Mouse (Mus musculus): ENCODE measurements around the gene Faxc. TPM values are rescaled to one million over a fixed set of nuclear protein-coding genes. Genes with fewer than 3 reads are reported as not detected.

Gene Faxc
- polyA plus RNA-seq (2012; rRNA removed), result 0.94 and 1.7 TPM in 2 replicates

GRCm38 (mm10) chr4:21930971-21931771 lies at the start of gene Faxc:
Faxc (plus strand) TSS chr4:21931329.
- WGBS, result 1% methylated on average over 83 of the region's 83 CpGs
- no peak for DNase-seq (ENCODE audit: low read depth, low spot score)

- WGBS, result 94% methylated on average over 6 of the region's 6 CpGs
- no peak for DNase-seq (ENCODE audit: low read depth, low spot score)
Measured at GRCm38 (mm10) chr4:21882806-21883205, 48.3 kb upstream of the Faxc start.

DNA sequence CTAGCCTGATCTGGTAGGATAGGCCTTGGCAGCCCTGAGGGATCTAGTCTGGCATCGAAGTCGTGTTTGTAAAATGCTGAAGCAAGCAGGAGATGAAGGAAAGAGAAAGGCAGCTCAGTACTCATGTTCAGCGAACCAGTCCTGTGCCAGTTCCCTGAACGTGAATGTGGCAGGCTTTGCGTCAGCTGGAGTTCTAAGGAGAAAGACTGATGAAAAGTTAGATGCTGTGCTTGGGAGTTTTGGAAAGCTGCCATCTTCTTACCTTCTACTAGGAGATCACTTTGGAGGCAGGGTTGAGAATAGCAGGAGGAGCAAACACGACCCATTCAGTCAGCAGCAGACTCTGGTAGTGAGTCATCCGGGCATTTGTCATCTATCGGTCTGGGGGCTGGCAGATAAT lies 45.3 kb upstream of the Faxc start:
- 85% methylated on average over 8 of the region's 8 CpGs for WGBS
- DNase-seq (ENCODE audit: low read depth, low spot score), result no peak

DNA sequence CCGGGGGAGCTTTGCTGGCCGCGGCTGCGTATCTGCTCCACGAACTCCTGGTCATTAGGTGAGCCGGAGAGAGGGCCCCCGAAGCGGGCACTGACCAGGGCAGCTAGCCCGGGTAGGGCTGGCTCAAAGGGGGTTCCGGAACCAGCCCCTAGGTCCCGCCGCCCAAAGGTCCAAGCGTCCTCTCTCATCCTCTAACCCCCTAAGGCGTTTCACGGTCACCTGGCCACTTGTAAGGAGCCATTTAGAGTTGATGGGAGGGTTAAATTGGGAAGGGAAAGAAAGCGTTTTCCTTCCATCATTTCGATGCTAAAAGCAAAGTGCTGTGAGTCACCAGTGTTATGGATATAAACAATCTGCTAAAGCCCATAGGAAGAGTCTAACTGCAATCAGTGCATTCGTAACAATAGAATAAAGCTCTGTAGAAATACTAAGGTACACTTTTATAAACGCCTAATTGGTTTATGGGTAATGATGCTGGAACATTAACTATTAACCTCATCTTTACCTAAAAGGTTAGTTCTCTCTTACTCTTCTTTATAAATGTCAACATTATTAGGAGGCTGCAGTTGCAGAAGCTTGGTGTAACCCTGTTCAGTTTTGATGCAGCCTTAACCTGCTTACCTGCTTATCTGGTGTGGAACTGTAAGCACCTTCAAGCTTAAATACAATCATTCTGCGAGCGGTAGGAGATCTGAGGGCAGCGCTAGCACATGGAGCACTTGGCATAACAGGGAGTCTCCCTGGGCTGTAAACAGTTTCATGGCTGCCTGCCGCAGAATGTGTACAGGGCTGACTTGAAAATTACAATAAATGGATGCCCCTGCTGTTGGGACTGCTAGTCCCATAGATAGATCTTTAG lies 872 bp downstream of the Faxc start:
- 11% methylated on average over 23 of the region's 23 CpGs for WGBS
- DNase-seq (ENCODE audit: low read depth, low spot score), result no peak

- WGBS, result 84% methylated on average over 2 of the region's 2 CpGs
- no peak for DNase-seq (ENCODE audit: low read depth, low spot score)
Measured at GRCm38 (mm10) chr4:21935378-21935777, 4.2 kb downstream of the Faxc start.

DNA sequence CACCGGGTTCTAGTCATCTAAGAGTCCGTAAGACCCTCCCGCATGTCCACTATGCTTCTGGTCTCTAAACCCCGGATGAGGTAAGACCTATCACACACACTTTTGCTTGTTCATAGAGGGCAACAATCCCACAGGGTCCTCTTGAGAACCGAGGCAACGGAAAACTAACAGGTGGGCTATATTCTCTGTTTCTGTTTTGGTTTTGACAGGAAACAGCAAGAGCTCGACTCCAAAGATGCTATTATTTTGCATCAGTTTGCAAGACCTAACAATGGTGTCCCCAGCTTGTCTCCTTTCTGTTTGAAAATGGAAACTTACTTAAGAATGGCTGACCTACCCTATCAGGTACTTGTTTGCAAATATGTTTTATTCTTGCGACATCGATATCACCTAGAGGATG lies 5.3 kb downstream of the Faxc start:
- no peak for DNase-seq (ENCODE audit: low read depth, low spot score)
- 87% methylated on average over 9 of the region's 9 CpGs for WGBS

DNA sequence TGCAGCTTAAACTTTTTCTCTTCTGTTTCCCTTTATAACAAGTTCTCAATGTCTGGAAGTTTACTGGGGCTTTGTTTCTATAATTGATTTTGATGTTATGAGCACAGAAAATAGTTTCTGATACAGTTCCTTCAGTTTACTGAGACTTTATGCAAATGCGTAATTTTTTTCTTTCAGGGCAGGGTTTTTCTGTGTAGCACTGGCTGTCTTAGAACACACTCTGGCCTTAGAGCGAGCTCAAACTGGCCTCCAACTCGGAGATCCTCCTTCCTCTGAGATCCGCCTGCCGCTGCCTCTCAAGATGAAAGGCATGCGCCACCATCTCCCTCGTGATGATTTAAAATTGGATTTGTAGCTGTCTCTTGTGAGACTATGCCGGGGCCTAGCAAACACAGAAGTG lies 6.8 kb downstream of the Faxc start:
- WGBS, result 89% methylated on average over 8 of the region's 8 CpGs
- DNase-seq (ENCODE audit: low read depth, low spot score), result no peak

GRCm38 (mm10) chr4:21944672-21945071 lies 13.5 kb downstream of the Faxc start:
- WGBS, result 74% methylated on average over 3 of the region's 3 CpGs
- no peak for DNase-seq (ENCODE audit: low read depth, low spot score)

GRCm38 (mm10) chr4:21951444-21951843 lies 20.3 kb downstream of the Faxc start:
- DNase-seq (ENCODE audit: low read depth, low spot score), result no peak
- 31% methylated on average over 6 of the region's 6 CpGs for WGBS

- no peak for DNase-seq (ENCODE audit: low read depth, low spot score)
- WGBS, result 45% methylated on average over 2 of the region's 2 CpGs
Measured at GRCm38 (mm10) chr4:21952255-21952654, 21.1 kb downstream of the Faxc start.

DNA sequence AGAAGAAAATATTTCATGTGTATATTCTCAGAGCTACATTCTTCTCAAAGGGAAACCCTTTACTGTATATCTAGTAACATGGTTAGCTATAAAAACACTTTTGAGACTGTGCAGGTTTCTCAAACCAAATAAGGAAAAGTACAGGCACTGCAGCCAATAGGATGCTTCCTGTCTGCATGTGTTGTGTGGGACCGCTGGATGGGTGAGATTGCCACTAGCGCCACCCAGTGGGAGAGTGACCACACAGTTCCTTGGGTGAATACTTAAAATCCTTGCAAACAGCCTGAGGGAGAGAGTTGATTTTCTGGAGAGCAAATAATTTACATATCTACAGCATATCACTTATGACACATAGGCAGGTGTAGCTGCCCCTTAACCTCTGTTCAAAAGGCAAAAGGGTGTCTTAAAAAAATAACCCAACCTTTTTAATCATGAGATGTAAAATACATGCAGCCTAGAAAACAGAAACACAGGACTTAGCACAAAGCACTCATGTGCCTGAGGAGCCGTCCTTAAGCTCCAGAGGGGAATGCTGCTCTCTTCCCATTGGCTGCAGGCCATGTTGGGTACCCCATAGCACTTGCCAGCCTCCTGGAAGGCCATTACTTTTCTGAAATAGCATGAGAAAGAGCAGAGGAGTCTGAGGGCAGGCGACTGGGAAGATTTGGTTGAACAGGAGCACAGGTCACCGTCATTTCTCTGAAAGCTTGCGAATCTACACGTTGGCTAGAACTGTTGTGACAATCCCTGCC lies 26.6 kb downstream of the Faxc start:
- no peak for DNase-seq (ENCODE audit: low read depth, low spot score)
- WGBS, result 60% methylated on average over 7 of the region's 7 CpGs

GRCm38 (mm10) chr4:21971949-21972348 lies 40.8 kb downstream of the Faxc start:
- no peak for DNase-seq (ENCODE audit: low read depth, low spot score)
- 53% methylated on average over 1 of the region's 1 CpGs for WGBS

GRCm38 (mm10) chr4:21974126-21974525 lies 43.0 kb downstream of the Faxc start:
- DNase-seq (ENCODE audit: low read depth, low spot score), result no peak
- 21% methylated on average over 3 of the region's 3 CpGs for WGBS

DNA sequence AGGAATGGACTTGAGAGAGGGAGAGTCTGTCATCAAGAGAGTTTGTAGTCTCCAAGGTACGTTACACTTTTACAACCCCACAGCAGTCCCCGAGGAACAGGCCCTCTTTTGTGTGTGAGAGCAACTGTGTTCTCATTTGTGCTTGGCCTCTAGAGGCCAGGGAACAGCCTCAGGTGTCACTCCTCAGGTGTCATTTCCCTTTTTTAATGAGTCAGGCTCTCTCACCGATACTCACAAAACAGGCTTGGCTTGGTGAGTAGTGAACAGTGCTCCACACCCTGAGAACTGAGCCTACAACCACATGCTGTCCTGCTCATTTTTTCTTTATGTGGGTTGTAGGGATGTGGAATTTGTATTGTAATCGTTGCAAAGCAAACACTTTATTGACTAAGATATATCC lies 49.3 kb downstream of the Faxc start:
- DNase-seq (ENCODE audit: low read depth, low spot score), result no peak
- 29% methylated on average over 4 of the region's 4 CpGs for WGBS

DNA sequence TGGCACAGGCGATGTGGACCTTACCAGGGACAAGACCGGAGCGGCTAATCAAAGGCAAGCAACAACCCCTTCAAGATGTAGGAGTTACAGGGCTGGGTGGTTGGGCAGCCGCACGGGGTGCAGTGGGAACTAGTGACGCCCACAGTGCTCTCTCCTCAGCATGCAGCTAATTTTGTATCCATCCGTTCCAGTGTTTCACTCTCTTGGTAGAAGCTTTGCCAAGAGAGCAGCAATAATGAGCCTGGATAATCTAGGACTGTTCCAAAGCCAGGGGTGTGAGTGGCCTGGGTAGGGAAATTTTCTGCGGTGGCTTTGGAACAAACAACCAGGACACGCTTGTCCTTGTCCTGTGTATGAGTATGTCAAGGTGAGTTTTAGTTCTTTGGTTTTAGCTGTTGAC lies 51.3 kb downstream of the Faxc start:
- no peak for DNase-seq (ENCODE audit: low read depth, low spot score)
- 95% methylated on average over 9 of the region's 9 CpGs for WGBS

DNA sequence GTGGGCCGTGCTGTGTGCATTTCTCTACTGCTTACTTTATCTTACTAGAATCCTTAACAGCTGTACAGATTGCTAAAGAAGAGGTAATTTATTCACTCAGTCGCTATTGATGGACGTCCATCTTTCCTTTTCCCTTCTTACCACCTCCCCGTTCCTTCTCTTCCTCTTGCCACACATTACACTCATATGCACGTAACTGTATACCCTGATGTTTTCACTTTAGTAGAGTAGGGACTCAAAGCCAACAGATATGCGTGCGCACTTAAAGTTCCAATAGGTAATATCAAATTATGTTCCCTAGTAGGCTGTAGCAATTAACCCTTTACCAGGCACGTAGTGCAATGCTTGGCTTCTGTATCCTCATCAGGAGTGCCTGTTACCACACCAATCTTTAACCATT lies 55.7 kb downstream of the Faxc start:
- 86% methylated on average over 8 of the region's 8 CpGs for WGBS
- no peak for DNase-seq (ENCODE audit: low read depth, low spot score)

GRCm38 (mm10) chr4:21987460-21987859 lies 56.3 kb downstream of the Faxc start:
- no peak for DNase-seq (ENCODE audit: low read depth, low spot score)
- WGBS, result 85% methylated on average over 10 of the region's 10 CpGs

- DNase-seq (ENCODE audit: low read depth, low spot score), result no peak
- 90% methylated on average over 3 of the region's 3 CpGs for WGBS
Measured at GRCm38 (mm10) chr4:21989571-21990091, 58.5 kb downstream of the Faxc start.

- DNase-seq (ENCODE audit: low read depth, low spot score), result no peak
- 30% methylated on average over 3 of the region's 3 CpGs for WGBS
Measured at GRCm38 (mm10) chr4:21990580-21991235, 59.6 kb downstream of the Faxc start.
